Mouse (Mus musculus) stomach, postnatal 0 days (tissue): Measurements from ENCODE around the gene Klk1b16.
"Not testable (repeated sequence)": the region's sequence is repeated elsewhere in the genome, so short reads cannot be mapped to it uniquely, and the experiment has no call there.

ENCODE experiments used
- CTCF ChIP-seq: IDR thresholded peaks from 2 replicates; pipeline ENCODE4 v1.5.1; 2016; ENCODE audit warnings: antibody characterized with exemption, low read depth, mild to moderate bottlenecking, moderate library complexity
- EP300 ChIP-seq: optimal IDR thresholded peaks from 2 replicates; pipeline ENCODE3; 2016; ENCODE audit warnings: antibody characterized with exemption

DNA sequence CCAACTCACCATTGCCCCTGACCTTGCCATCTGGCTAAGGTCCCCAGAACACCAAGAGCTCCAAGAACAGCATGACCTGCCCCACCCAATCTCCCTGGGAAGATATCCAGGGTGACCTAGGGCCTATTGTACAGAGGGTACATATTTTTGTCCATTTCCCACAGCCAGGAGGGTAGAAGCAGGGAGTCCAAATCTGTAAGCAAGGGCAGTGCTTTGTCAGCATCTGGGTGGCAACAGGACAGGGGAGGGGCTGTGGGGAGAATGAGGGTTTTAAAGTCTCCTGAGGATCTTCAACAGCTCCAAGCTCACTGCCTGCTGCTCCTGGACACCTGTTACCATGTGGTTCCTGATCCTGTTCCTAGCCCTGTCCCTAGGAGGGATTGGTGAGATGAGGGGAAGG is 51.4 kb downstream of the Klk1b16 start, which contains the start of gene Klk1b24:
- TF ChIP-seq CTCF, EP300: not testable (repeated sequence)
